Mouse (Mus musculus) kidney, postnatal 14 days (tissue): Measurements from ENCODE around the gene Fam71b.

Source experiments
- DNase-seq: peaks from one replicate; pipeline ENCODE4 v3.0.0; 2022; ENCODE audit warnings: mixed read lengths

Fam71b gene

GRCm38 (mm10) chr11:46396167-46396859, at the start of gene Fam71b:
Gene Fam71b, plus strand, starts transcription at chr11:46396559.
- DNase-seq, result no peak

- DNase-seq, result no peak
Measured at GRCm38 (mm10) chr11:46347756-46348155, 48.6 kb upstream of the Fam71b start.

GRCm38 (mm10) chr11:46348416-46348815, 47.9 kb upstream of the Fam71b start:
- no peak for DNase-seq

GRCm38 (mm10) chr11:46349681-46350410, 46.5 kb upstream of the Fam71b start:
- no peak for DNase-seq

- DNase-seq, result no peak
Measured at GRCm38 (mm10) chr11:46358369-46358768, 38.0 kb upstream of the Fam71b start.

GRCm38 (mm10) chr11:46360991-46361665, 35.2 kb upstream of the Fam71b start:
- no peak for DNase-seq

- no peak for DNase-seq
Measured at GRCm38 (mm10) chr11:46362061-46363022, 34.0 kb upstream of the Fam71b start.

GRCm38 (mm10) chr11:46363864-46364263, 32.5 kb upstream of the Fam71b start:
- no peak for DNase-seq

GRCm38 (mm10) chr11:46365744-46366143, 30.6 kb upstream of the Fam71b start:
- DNase-seq, result no peak

- no peak for DNase-seq
Measured at GRCm38 (mm10) chr11:46366357-46366756, 30.0 kb upstream of the Fam71b start.

- no peak for DNase-seq
Measured at GRCm38 (mm10) chr11:46370457-46370856, 25.9 kb upstream of the Fam71b start.

GRCm38 (mm10) chr11:46371250-46371649, 25.1 kb upstream of the Fam71b start:
- no peak for DNase-seq

GRCm38 (mm10) chr11:46372331-46372953, 23.9 kb upstream of the Fam71b start:
- DNase-seq, result no peak

GRCm38 (mm10) chr11:46373071-46374030, 23.0 kb upstream of the Fam71b start:
- DNase-seq, result no peak

- no peak for DNase-seq
Measured at GRCm38 (mm10) chr11:46375015-46375414, 21.3 kb upstream of the Fam71b start.

- no peak for DNase-seq
Measured at GRCm38 (mm10) chr11:46377316-46377715, 19.0 kb upstream of the Fam71b start.

GRCm38 (mm10) chr11:46377819-46378782, 18.3 kb upstream of the Fam71b start:
- no peak for DNase-seq

- DNase-seq, result no peak
Measured at GRCm38 (mm10) chr11:46380097-46380675, 16.2 kb upstream of the Fam71b start.

- DNase-seq, result no peak
Measured at GRCm38 (mm10) chr11:46382466-46382865, 13.9 kb upstream of the Fam71b start.
